Mouse (Mus musculus) embryonic facial prominence, embryonic 13.5 days (tissue): ENCODE results near the gene Grwd1. TPM values are rescaled to one million over a fixed set of nuclear protein-coding genes. Genes with fewer than 3 reads are reported as not detected.

Source experiments
- ATAC-seq: fragments of 200-750 bp; cut with Nextera tagmentation; 2 replicates; pipeline ENCODE4 v1.8.0; 2017; ENCODE audit warnings: low read depth; ENCODE audit not compliant: insufficient number of reproducible peaks, insufficient read depth, low FRiP score, low TSS enrichment
- H3K27ac ChIP-seq: fragments of 300-500 bp; sonication (generic); 2 replicates; pipeline ENCODE4 v1.5.1; 2015; ENCODE audit warnings: moderate library complexity, mild to moderate bottlenecking, inconsistent platforms
- H3K27me3 ChIP-seq: fragments of 300-500 bp; sonication (generic); 2 replicates; pipeline ENCODE4 v1.6.1; 2015; ENCODE audit warnings: mild to moderate bottlenecking, inconsistent platforms
- H3K36me3 ChIP-seq: fragments of 300-500 bp; sonication (generic); 2 replicates; pipeline ENCODE4 v1.6.1; 2015; ENCODE audit warnings: mild to moderate bottlenecking, inconsistent platforms
- H3K4me1 ChIP-seq: fragments of 300-500 bp; sonication (generic); 2 replicates; pipeline ENCODE4 v1.6.1; 2015; ENCODE audit warnings: inconsistent platforms
- H3K4me2 ChIP-seq: fragments of 300-500 bp; sonication (generic); 2 replicates; pipeline ENCODE4 v1.6.1; 2015; ENCODE audit warnings: moderate library complexity, mild to moderate bottlenecking, inconsistent platforms
- H3K4me3 ChIP-seq: fragments of 300-500 bp; sonication (generic); 2 replicates; pipeline ENCODE4 v1.5.1; 2015; ENCODE audit warnings: mild to moderate bottlenecking, inconsistent platforms
- H3K9ac ChIP-seq: fragments of 300-500 bp; sonication (generic); 2 replicates; pipeline ENCODE4 v1.6.1; 2015; ENCODE audit warnings: mild to moderate bottlenecking, inconsistent platforms
- H3K9me3 ChIP-seq: fragments of 300-500 bp; sonication (generic); 2 replicates; pipeline ENCODE4 v1.6.1; 2016; ENCODE audit warnings: inconsistent platforms
- WGBS: fragments of 180-500 bp; shearing (Covaris S2); methylation state at CpG from one replicate; pipeline ENCODE4 v1.1.7; 2015; ENCODE audit warnings: mixed read lengths; 5-methylcytosine and 5-hydroxymethylcytosine counted together
- polyA plus RNA-seq: library from polyadenylated mRNA; unstranded; fragments of >200 nt; fragmentation: Nextera tagmentation; extraction: Ambion mirVana; gene quantifications from 2 replicates; pipeline ENCODE4 v1.2.1, GENCODE M21; 2015

The Grwd1 gene
- polyA plus RNA-seq, 1 experiment from 2014 or later, result 74.0 TPM

- under 1% methylated on average over 67 of the region's 86 CpGs for WGBS
- peaks cover 69% of the 10 kb centered on the region for H3K27me3 ChIP-seq
- no peaks in the 10 kb centered on the region for H3K9me3 ChIP-seq
- peaks cover 26% of the 10 kb centered on the region for H3K4me1 ChIP-seq
- peak overlapping the region; percentile 46 for H3K4me3 ChIP-seq
- H3K36me3 ChIP-seq, result peaks cover 11% of the 10 kb centered on the region
- H3K4me2 ChIP-seq, result peak overlapping the region; percentile 61
- H3K27ac ChIP-seq, result no peak overlapping the region
- no peak for ATAC-seq
- H3K9ac ChIP-seq, result peak overlapping the region; percentile 67
Measured at GRCm38 (mm10) chr7:45833148-45833790, 2.5 kb upstream of the Grwd1 start.

DNA sequence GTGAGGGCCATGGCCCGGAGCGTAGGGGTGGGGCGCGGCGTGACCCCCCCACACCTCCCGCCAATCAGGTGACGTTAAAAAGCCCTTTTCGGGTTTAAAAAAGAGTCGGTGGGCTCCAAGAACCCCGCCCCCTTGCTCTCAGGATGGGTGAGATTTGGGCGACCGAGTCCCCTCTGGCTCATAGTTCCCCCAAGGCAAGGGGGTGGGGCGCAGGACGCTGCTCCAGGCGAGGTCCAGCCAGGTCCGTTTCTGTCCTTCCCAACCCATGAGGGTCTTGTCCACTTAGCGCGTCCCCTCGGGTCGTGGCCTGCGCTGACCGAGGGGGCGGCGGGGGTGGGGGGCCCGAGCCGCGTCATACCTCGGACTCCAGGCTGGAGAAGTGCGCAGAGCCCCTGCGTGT, 1.7 kb upstream of the Grwd1 start:
- H3K9ac ChIP-seq, result peak overlapping the region; percentile 67
- peak overlapping the region; percentile 46 for H3K4me3 ChIP-seq
- peaks cover 63% of the 10 kb centered on the region for H3K27me3 ChIP-seq
- peak overlapping the region; percentile 61 for H3K4me2 ChIP-seq
- peaks cover 26% of the 10 kb centered on the region for H3K4me1 ChIP-seq
- no peak overlapping the region for H3K27ac ChIP-seq
- peaks cover 19% of the 10 kb centered on the region for H3K36me3 ChIP-seq
- WGBS, result 9% methylated on average over 30 of the region's 30 CpGs
- ATAC-seq, result no peak
- H3K9me3 ChIP-seq, result no peaks in the 10 kb centered on the region

- Histone ChIP-seq H3K4me3 (peak overlapping the region; percentile 90), H3K27ac (no peak overlapping the region), H3K4me1 (peaks cover 26% of the 10 kb centered on the region), H3K4me2 (peak overlapping the region; percentile 93), H3K9me3 (no peaks in the 10 kb centered on the region), H3K27me3 (peaks cover 51% of the 10 kb centered on the region), H3K9ac (peak overlapping the region; percentile 77; the same call in 1 of the 2 replicates), H3K36me3 (peaks cover 32% of the 10 kb centered on the region)
- WGBS, result 20% methylated on average over 5 of the region's 5 CpGs
- no peak for ATAC-seq
Measured at GRCm38 (mm10) chr7:45831128-45831525, 383 bp upstream of the Grwd1 start.

DNA sequence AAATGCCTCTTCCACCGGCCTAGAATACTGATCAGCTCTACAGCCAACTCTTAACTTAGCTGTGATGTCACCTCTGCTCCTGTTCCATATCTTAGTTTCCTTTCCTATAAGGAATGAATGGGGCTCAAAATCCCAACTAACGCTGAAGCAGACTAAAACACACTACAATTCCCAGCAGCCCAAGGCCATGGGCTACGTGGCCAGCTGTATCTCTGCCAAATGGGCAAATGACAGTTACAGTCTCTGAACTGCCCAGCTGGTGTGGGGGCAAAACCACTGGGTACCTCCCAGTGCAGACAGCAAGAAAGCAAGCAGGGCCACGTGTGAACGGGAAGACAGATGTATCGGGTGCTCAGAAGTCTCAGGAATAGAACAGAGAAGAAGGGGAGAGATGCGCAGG, 4.1 kb downstream of the Grwd1 start:
- no peak for ATAC-seq
- no peak overlapping the region for H3K9ac ChIP-seq
- peaks cover 64% of the 10 kb centered on the region for H3K36me3 ChIP-seq
- no peak overlapping the region for H3K4me2 ChIP-seq
- 95% methylated on average over 7 of the region's 7 CpGs for WGBS
- H3K27me3 ChIP-seq, result peaks cover 7% of the 10 kb centered on the region
- no peaks in the 10 kb centered on the region for H3K9me3 ChIP-seq
- H3K4me3 ChIP-seq, result no peak overlapping the region
- H3K27ac ChIP-seq, result no peak overlapping the region
- peaks cover 8% of the 10 kb centered on the region for H3K4me1 ChIP-seq

GRCm38 (mm10) chr7:45824598-45824997, 6.1 kb downstream of the Grwd1 start, which contains the start of gene Kcnj14:
Gene Kcnj14 (minus strand): TSS chr7:45824782.
- Histone ChIP-seq H3K4me1 (peaks cover 5% of the 10 kb centered on the region), H3K9me3 (no peaks in the 10 kb centered on the region), H3K36me3 (peaks cover 64% of the 10 kb centered on the region), H3K9ac (peak within 1 kb of the TSS; percentile 46; the same call in 1 of the 2 replicates), H3K4me3 (no peak within 1 kb of the TSS), H3K27me3 (0 out of 2 replicates have a peak, but pooled peaks cover 4% of the 10 kb centered on the region), H3K4me2 (no peak within 1 kb of the TSS), H3K27ac (no peak within 1 kb of the TSS)
- ATAC-seq, result 0 out of 2 replicates have a peak, but pooled peaks have one; percentile 32
- WGBS, result 69% methylated on average over 7 of the region's 7 CpGs

DNA sequence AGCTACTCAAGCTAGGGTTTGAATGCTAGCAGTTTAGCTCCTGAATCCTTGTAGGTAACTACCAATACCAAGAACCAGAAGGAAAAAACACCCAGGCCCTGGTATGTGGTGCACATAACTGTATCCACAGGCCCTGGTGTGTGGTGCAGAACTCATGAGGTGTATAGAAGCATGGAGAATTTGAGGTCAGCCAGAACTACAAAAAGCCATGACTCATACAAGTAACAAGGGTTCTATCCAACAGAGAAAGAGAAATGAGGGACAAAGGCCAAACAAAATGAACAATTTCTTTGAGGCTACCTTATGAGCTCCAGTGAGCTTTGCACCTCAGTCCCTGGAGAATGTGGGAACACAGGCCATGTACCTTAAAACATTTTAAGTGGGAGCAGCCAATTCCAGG, 9.8 kb downstream of the Grwd1 start:
- no peak overlapping the region for H3K4me3 ChIP-seq
- H3K4me2 ChIP-seq, result no peak overlapping the region
- H3K36me3 ChIP-seq, result peaks cover 30% of the 10 kb centered on the region
- no peak for ATAC-seq
- H3K27ac ChIP-seq, result no peak overlapping the region
- H3K9ac ChIP-seq, result no peak overlapping the region
- peaks cover 3% of the 10 kb centered on the region; the same call in 1 of the 2 replicates for H3K4me1 ChIP-seq
- H3K27me3 ChIP-seq, result 0 out of 2 replicates have a peak, but pooled peaks cover 4% of the 10 kb centered on the region
- H3K9me3 ChIP-seq, result no peaks in the 10 kb centered on the region

- Histone ChIP-seq H3K4me1 (peaks cover 12% of the 10 kb centered on the region), H3K4me3 (peak overlapping the region; percentile 25), H3K9me3 (no peaks in the 10 kb centered on the region), H3K9ac (peak overlapping the region; percentile 55; the same call in 1 of the 2 replicates), H3K4me2 (peak overlapping the region; percentile 50), H3K27ac (no peak overlapping the region), H3K27me3 (0 out of 2 replicates have a peak, but pooled peaks cover 4% of the 10 kb centered on the region), H3K36me3 (peaks cover 19% of the 10 kb centered on the region)
- WGBS, result 7% methylated on average over 25 of the region's 25 CpGs
- ATAC-seq, result no peak
Measured at GRCm38 (mm10) chr7:45819843-45820242, 10.9 kb downstream of the Grwd1 start.

GRCm38 (mm10) chr7:45815984-45816351, 14.8 kb downstream of the Grwd1 start:
- no peak for ATAC-seq
- WGBS, result 60% methylated on average over 2 of the region's 2 CpGs
- Histone ChIP-seq H3K27me3 (0 out of 2 replicates have a peak, but pooled peaks cover 4% of the 10 kb centered on the region), H3K27ac (no peak overlapping the region), H3K4me3 (no peak overlapping the region), H3K4me1 (peaks cover 28% of the 10 kb centered on the region), H3K36me3 (peaks cover 20% of the 10 kb centered on the region), H3K9ac (0 out of 2 replicates have a peak overlapping the region, but pooled peaks have one; percentile 16), H3K9me3 (no peaks in the 10 kb centered on the region), H3K4me2 (no peak overlapping the region)

GRCm38 (mm10) chr7:45815323-45815983, 15.3 kb downstream of the Grwd1 start:
- H3K27me3 ChIP-seq, result 0 out of 2 replicates have a peak, but pooled peaks cover 2% of the 10 kb centered on the region
- 0 out of 2 replicates have a peak overlapping the region, but pooled peaks have one; percentile 16 for H3K9ac ChIP-seq
- 0 out of 2 replicates have a peak overlapping the region, but pooled peaks have one; percentile 93 for H3K4me3 ChIP-seq
- ATAC-seq, result no peak
- H3K4me2 ChIP-seq, result peak overlapping the region; percentile 61
- WGBS, result 37% methylated on average over 10 of the region's 10 CpGs
- H3K36me3 ChIP-seq, result peaks cover 25% of the 10 kb centered on the region
- no peaks in the 10 kb centered on the region for H3K9me3 ChIP-seq
- no peak overlapping the region for H3K27ac ChIP-seq
- H3K4me1 ChIP-seq, result peaks cover 28% of the 10 kb centered on the region

DNA sequence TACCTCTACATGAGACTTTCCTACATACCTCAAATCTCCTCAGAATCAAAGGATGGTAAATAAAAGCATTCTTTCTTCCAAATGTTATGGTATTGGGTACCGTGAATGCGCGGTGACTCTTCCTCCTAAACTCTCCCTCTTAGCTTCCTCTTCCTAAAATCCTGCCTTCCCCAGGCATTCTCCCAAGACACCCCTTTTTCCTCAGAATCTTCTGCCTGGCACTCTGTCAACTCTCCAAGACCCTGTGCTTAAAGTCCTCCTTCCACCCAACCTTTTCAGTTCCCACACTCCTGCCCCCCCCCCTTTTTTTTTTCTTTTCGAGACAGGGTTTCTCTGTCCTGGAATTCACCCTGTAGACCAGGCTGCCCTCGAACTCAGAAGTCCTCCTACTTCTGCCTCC, 15.9 kb downstream of the Grwd1 start:
- peak overlapping the region; percentile 61 for H3K4me2 ChIP-seq
- H3K9ac ChIP-seq, result 0 out of 2 replicates have a peak overlapping the region, but pooled peaks have one; percentile 2
- peak overlapping the region; percentile 44; the same call in 1 of the 2 replicates for H3K27ac ChIP-seq
- H3K4me3 ChIP-seq, result peak overlapping the region; percentile 93
- H3K36me3 ChIP-seq, result peaks cover 31% of the 10 kb centered on the region
- ATAC-seq, result no peak
- 1% methylated on average over 5 of the region's 5 CpGs for WGBS
- no peaks in the 10 kb centered on the region for H3K9me3 ChIP-seq
- peaks cover 26% of the 10 kb centered on the region for H3K4me1 ChIP-seq
- no peaks in the 10 kb centered on the region for H3K27me3 ChIP-seq

GRCm38 (mm10) chr7:45813787-45814779, 16.7 kb downstream of the Grwd1 start, which contains the start of gene Cyth2:
Gene Cyth2 (minus strand): TSS chr7:45814581.
- peak within 1 kb of the TSS; percentile 100 for H3K9ac ChIP-seq
- no peaks in the 10 kb centered on the region for H3K9me3 ChIP-seq
- peak; percentile 98 for ATAC-seq
- peak within 1 kb of the TSS; percentile 88 for H3K4me2 ChIP-seq
- peaks cover 27% of the 10 kb centered on the region for H3K4me1 ChIP-seq
- H3K27me3 ChIP-seq, result no peaks in the 10 kb centered on the region
- peak within 1 kb of the TSS; percentile 99 for H3K27ac ChIP-seq
- H3K4me3 ChIP-seq, result peak within 1 kb of the TSS; percentile 93
- under 1% methylated on average over 63 of the region's 92 CpGs for WGBS
- H3K36me3 ChIP-seq, result peaks cover 39% of the 10 kb centered on the region
